Comparison of ENCODE assay signal across 8 mouse cellular contexts in genomic region chr11:68400727-68401219, GRCm38 (mm10). TPM values are rescaled to one million over a fixed set of nuclear protein-coding genes. Genes with fewer than 3 reads are reported as not detected.
DNase-seq lines count a peak whose midpoint lies in the region; ATAC-seq and TF ChIP-seq lines count a peak whose summit lies in the region.

Gene Ntn1, minus strand, starts transcription at chr11:68400823.

- 15% methylated on average over 11 of the region's 11 CpGs for WGBS in kidney, postnatal 0 days
- WGBS in midbrain, embryonic 13.5 days: 4% methylated on average over 11 of the region's 11 CpGs

- H3K9ac ChIP-seq in kidney, postnatal 0 days (ENCODE audit: low read depth, low read length): peak within 1 kb of the TSS; percentile 52
- peak within 1 kb of the TSS; percentile 71 for H3K9ac ChIP-seq in midbrain, embryonic 13.5 days (replicated peaks)

- H3K4me2 ChIP-seq in kidney, postnatal 0 days (ENCODE audit: low read length): peak within 1 kb of the TSS; percentile 89
- peak within 1 kb of the TSS; percentile 94 for H3K4me2 ChIP-seq in midbrain, embryonic 13.5 days (replicated peaks)

- H3K36me3 ChIP-seq in kidney, postnatal 0 days (ENCODE audit: insufficient read depth, low read length): no peaks in the 10 kb centered on the region
- H3K36me3 ChIP-seq in midbrain, embryonic 13.5 days: no peaks in the 10 kb centered on the region

- peak within 1 kb of the TSS; percentile 39 for H3K4me3 ChIP-seq in kidney, postnatal 0 days (replicated peaks; ENCODE audit: low read depth, low read length)
- H3K4me3 ChIP-seq in cortical plate, adult 2 months (ENCODE audit: insufficient read depth, low read length): peak within 1 kb of the TSS; percentile 20; the same call in 1 of the 2 replicates
- H3K4me3 ChIP-seq in midbrain, embryonic 13.5 days (replicated peaks): peak within 1 kb of the TSS; percentile 48

- no peak for TF ChIP-seq POLR2A in cortical plate, adult 2 months (IDR thresholded peaks at IDR 0.05; ENCODE audit: extremely low read depth, insufficient read depth, low read length)

- peaks cover 24% of the 10 kb centered on the region for H3K27me3 ChIP-seq in kidney, postnatal 0 days (ENCODE audit: insufficient read depth, low read length)
- H3K27me3 ChIP-seq in midbrain, embryonic 13.5 days: peaks cover 86% of the 10 kb centered on the region

- peaks cover 6% of the 10 kb centered on the region; the same call in 1 of the 2 replicates for H3K4me1 ChIP-seq in kidney, postnatal 0 days (replicated peaks; ENCODE audit: insufficient read depth, low read length)
- no peaks in the 10 kb centered on the region for H3K4me1 ChIP-seq in cortical plate, adult 2 months (ENCODE audit: control insufficient read depth, insufficient read depth, low read length)
- H3K4me1 ChIP-seq in midbrain, embryonic 13.5 days (replicated peaks): peaks cover 26% of the 10 kb centered on the region

- ATAC-seq in kidney, postnatal 0 days (replicated peaks; ENCODE audit: low FRiP score, low read depth): no peak
- no peak for ATAC-seq in midbrain, embryonic 13.5 days

- H3K9me3 ChIP-seq in kidney, postnatal 0 days (replicated peaks; ENCODE audit: low read length): no peaks in the 10 kb centered on the region
- H3K9me3 ChIP-seq in midbrain, embryonic 13.5 days: no peaks in the 10 kb centered on the region

- H3K27ac ChIP-seq in kidney, postnatal 0 days: no peak within 1 kb of the TSS
- no peak within 1 kb of the TSS for H3K27ac ChIP-seq in cortical plate, adult 2 months (ENCODE audit: insufficient read depth, low read length)
- H3K27ac ChIP-seq in midbrain, embryonic 13.5 days: peak within 1 kb of the TSS; percentile 70

- DNase-seq in kidney, postnatal 0 days (ENCODE audit: low spot score): no peak
- DNase-seq in kidney, postnatal 4 days: no peak
- no peak for DNase-seq in heart, postnatal 4 days
- DNase-seq in retina, postnatal 1 day: no peak
- no peak for DNase-seq in ovary, postnatal 10 days (ENCODE audit: low spot score)
- DNase-seq in thymus, postnatal 14 days: no peak

- TF ChIP-seq CTCF in kidney, postnatal 0 days (IDR thresholded peaks at IDR 0.05; ENCODE audit: low read depth): no peak
- no peak for TF ChIP-seq CTCF in cortical plate, adult 2 months (IDR thresholded peaks at IDR 0.05; ENCODE audit: extremely low read depth, insufficient read depth, low read length)

RNA-seq across cellular contexts. Expression of gene Ntn1, which starts in this region (rescaled TPM):
- polyA plus RNA-seq in kidney, postnatal 0 days (2015; fragmentation: Nextera tagmentation; extraction: Ambion mirVana): 11.0 and 11.8 TPM in 2 replicates
- 4.2 and 5.0 TPM in 2 replicates for polyA plus RNA-seq in cortical plate, adult 2 months (2012; rRNA removed)
- 100 to 1,000 TPM in 1 of 2 experiments, 10 to 100 TPM in 1; 85.3 to 101 TPM for total RNA-seq in heart, postnatal 4 days (2021)
- 17.3 and 31.0 TPM in 2 replicates for polyA plus RNA-seq in midbrain, embryonic 13.5 days (2015; fragmentation: Nextera tagmentation; extraction: Ambion mirVana)
